Mouse (Mus musculus) cerebral cortex, adult 2 months (tissue): ENCODE results near the gene Prdm1.

ENCODE experiments used
- WGBS: fragments of 180-500 bp; shearing (Covaris S2); methylation state at CpG from one replicate; pipeline ENCODE4 v1.1.7; 2018; 5-methylcytosine and 5-hydroxymethylcytosine counted together

Prdm1 gene

GRCm38 (mm10) chr10:44420211-44420610 is 108.1 kb downstream of the Prdm1 start:
- 79% methylated on average over 3 of the region's 3 CpGs for WGBS

- 87% methylated on average over 2 of the region's 2 CpGs for WGBS
These were observed 109.4 kb downstream of the Prdm1 start for GRCm38 (mm10) chr10:44418901-44419300.

- 77% methylated on average over 3 of the region's 3 CpGs for WGBS
These were observed 112.7 kb downstream of the Prdm1 start for GRCm38 (mm10) chr10:44415576-44415975.

GRCm38 (mm10) chr10:44409958-44410357 is 118.3 kb downstream of the Prdm1 start:
- WGBS, result 89% methylated on average over 11 of the region's 11 CpGs

GRCm38 (mm10) chr10:44409054-44409453 is 119.2 kb downstream of the Prdm1 start:
- 89% methylated on average over 10 of the region's 10 CpGs for WGBS

GRCm38 (mm10) chr10:44403415-44403814 is 124.9 kb downstream of the Prdm1 start:
- WGBS, result 78% methylated on average over 7 of the region's 7 CpGs

GRCm38 (mm10) chr10:44401600-44401999 is 126.7 kb downstream of the Prdm1 start:
- WGBS, result 27% methylated on average over 10 of the region's 10 CpGs

- WGBS, result 88% methylated on average over 13 of the region's 13 CpGs
These were observed 127.7 kb downstream of the Prdm1 start for GRCm38 (mm10) chr10:44400602-44401001.

- 86% methylated on average over 3 of the region's 3 CpGs for WGBS
These were observed 128.2 kb downstream of the Prdm1 start for GRCm38 (mm10) chr10:44400119-44400518.

- 90% methylated on average over 8 of the region's 8 CpGs for WGBS
These were observed 135.4 kb downstream of the Prdm1 start for GRCm38 (mm10) chr10:44392855-44393254.

- 75% methylated on average over 12 of the region's 12 CpGs for WGBS
These were observed 136.6 kb downstream of the Prdm1 start for GRCm38 (mm10) chr10:44391509-44392290.

GRCm38 (mm10) chr10:44390286-44390685 is 138.0 kb downstream of the Prdm1 start:
- 82% methylated on average over 5 of the region's 5 CpGs for WGBS

- WGBS, result 79% methylated on average over 11 of the region's 11 CpGs
These were observed 139.5 kb downstream of the Prdm1 start for GRCm38 (mm10) chr10:44388706-44389233.
